Mouse (Mus musculus): ENCODE results near the gene Sult4a1. TPM values are rescaled to one million over a fixed set of nuclear protein-coding genes. Genes with fewer than 3 reads are reported as not detected.
A peak's percentile ranks its signal among the peaks of the same experiment; 100 is the strongest.

Sult4a1 gene
- polyA plus RNA-seq, 1 experiment from 2014 or later = 14.8 TPM

- Histone ChIP-seq H3K27ac (no peak overlapping the region), H3K36me3 (no peaks in the 10 kb centered on the region), H3K9me3 (no peaks in the 10 kb centered on the region), H3K27me3 (ENCODE audit: insufficient read depth, poor library complexity, severe bottlenecking) (no peaks in the 10 kb centered on the region), H3K4me1 (replicated peaks) (peaks cover 9% of the 10 kb centered on the region), H3K4me3 (no peak overlapping the region)
- DNase-seq (ENCODE audit: low spot score) = peak; percentile 40
- WGBS = 42% methylated on average over 12 of the region's 12 CpGs
These were observed 19.2 kb downstream of the Sult4a1 start for GRCm38 (mm10) chr15:84086364-84086763.

DNA sequence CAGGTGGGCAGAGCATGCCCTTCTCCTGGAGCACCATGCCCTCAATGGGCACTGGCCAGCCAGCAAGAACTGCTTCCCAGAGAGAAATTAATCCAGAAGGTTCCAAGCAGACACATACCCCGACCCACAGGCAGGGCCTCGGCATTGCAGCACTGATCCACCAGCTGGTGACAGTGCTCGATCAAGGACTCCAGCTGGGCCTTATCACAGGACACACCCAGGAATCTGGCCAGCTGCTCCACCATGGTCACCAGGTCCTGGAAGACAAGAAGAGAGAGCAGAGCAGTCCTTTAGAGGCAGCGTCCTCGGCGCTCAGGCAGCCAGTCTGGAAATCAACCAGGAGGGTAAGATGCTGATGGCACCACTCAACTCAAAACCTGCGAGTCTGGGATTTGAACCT lies 25.5 kb downstream of the Sult4a1 start:
- H3K27ac ChIP-seq = no peak overlapping the region
- H3K4me3 ChIP-seq = no peak overlapping the region
- peaks cover 10% of the 10 kb centered on the region for H3K4me1 ChIP-seq (replicated peaks)
- H3K27me3 ChIP-seq (ENCODE audit: insufficient read depth, poor library complexity, severe bottlenecking) = peaks cover 15% of the 10 kb centered on the region
- H3K36me3 ChIP-seq = no peaks in the 10 kb centered on the region
- H3K9me3 ChIP-seq = no peaks in the 10 kb centered on the region
- no peak for DNase-seq (ENCODE audit: low spot score)
- WGBS = 77% methylated on average over 7 of the region's 7 CpGs

DNA sequence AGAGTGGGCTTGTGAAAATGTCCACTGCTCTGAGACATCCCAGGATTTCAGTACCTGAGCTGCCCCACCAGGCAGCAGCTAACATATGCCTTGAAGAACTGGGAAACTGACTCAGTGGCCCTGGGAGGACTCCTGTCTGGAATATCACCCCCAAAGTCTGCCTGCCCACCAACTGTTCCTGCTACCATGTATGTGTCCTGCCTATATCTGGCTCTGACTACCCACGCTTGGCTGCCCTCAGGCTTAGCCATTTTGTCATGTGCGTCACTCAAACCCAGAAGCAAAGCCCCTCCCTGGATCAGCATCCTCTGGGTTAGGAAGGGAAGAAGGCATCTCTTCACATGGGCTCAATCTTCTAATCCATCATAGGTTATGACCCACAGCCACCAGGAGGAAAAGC lies 26.0 kb downstream of the Sult4a1 start:
- Histone ChIP-seq H3K27me3 (ENCODE audit: insufficient read depth, poor library complexity, severe bottlenecking) (peaks cover 20% of the 10 kb centered on the region), H3K4me3 (no peak overlapping the region), H3K27ac (no peak overlapping the region), H3K9me3 (no peaks in the 10 kb centered on the region), H3K4me1 (replicated peaks) (peaks cover 14% of the 10 kb centered on the region), H3K36me3 (no peaks in the 10 kb centered on the region)
- DNase-seq (ENCODE audit: low spot score) = no peak
- 87% methylated on average over 2 of the region's 2 CpGs for WGBS

- Histone ChIP-seq H3K4me1 (replicated peaks) (peaks cover 23% of the 10 kb centered on the region), H3K9me3 (no peaks in the 10 kb centered on the region), H3K27ac (no peak overlapping the region), H3K4me3 (no peak overlapping the region), H3K36me3 (no peaks in the 10 kb centered on the region), H3K27me3 (ENCODE audit: insufficient read depth, poor library complexity, severe bottlenecking) (peaks cover 21% of the 10 kb centered on the region)
- 84% methylated on average over 13 of the region's 13 CpGs for WGBS
- DNase-seq (ENCODE audit: low spot score) = no peak
These were observed 26.9 kb downstream of the Sult4a1 start for GRCm38 (mm10) chr15:84078667-84079066.

- Histone ChIP-seq H3K36me3 (no peaks in the 10 kb centered on the region), H3K27me3 (ENCODE audit: insufficient read depth, poor library complexity, severe bottlenecking) (peaks cover 36% of the 10 kb centered on the region), H3K27ac (no peak overlapping the region), H3K4me3 (no peak overlapping the region), H3K9me3 (no peaks in the 10 kb centered on the region), H3K4me1 (replicated peaks) (peaks cover 37% of the 10 kb centered on the region)
- DNase-seq (ENCODE audit: low spot score) = peak; percentile 20
- 59% methylated on average over 17 of the region's 17 CpGs for WGBS
These were observed 28.4 kb downstream of the Sult4a1 start for GRCm38 (mm10) chr15:84077151-84077550.

GRCm38 (mm10) chr15:84074705-84075185 lies 30.8 kb downstream of the Sult4a1 start:
- Histone ChIP-seq H3K27me3 (ENCODE audit: insufficient read depth, poor library complexity, severe bottlenecking) (peaks cover 59% of the 10 kb centered on the region), H3K4me1 (replicated peaks) (peaks cover 44% of the 10 kb centered on the region), H3K36me3 (no peaks in the 10 kb centered on the region), H3K4me3 (peak overlapping the region; percentile 38), H3K27ac (peak overlapping the region; percentile 62; the same call in 1 of the 2 replicates), H3K9me3 (no peaks in the 10 kb centered on the region)
- peak; percentile 42 for DNase-seq (ENCODE audit: low spot score)
- 16% methylated on average over 17 of the region's 17 CpGs for WGBS

- H3K27me3 ChIP-seq (ENCODE audit: insufficient read depth, poor library complexity, severe bottlenecking) = peaks cover 65% of the 10 kb centered on the region
- peak overlapping the region; percentile 38 for H3K4me3 ChIP-seq
- H3K36me3 ChIP-seq = no peaks in the 10 kb centered on the region
- H3K4me1 ChIP-seq (replicated peaks) = peaks cover 51% of the 10 kb centered on the region
- H3K27ac ChIP-seq = peak overlapping the region; percentile 62
- H3K9me3 ChIP-seq = no peaks in the 10 kb centered on the region
- 8% methylated on average over 15 of the region's 15 CpGs for WGBS
- peak; percentile 83 for DNase-seq (ENCODE audit: low spot score)
These were observed 31.4 kb downstream of the Sult4a1 start for GRCm38 (mm10) chr15:84073911-84074704.

DNA sequence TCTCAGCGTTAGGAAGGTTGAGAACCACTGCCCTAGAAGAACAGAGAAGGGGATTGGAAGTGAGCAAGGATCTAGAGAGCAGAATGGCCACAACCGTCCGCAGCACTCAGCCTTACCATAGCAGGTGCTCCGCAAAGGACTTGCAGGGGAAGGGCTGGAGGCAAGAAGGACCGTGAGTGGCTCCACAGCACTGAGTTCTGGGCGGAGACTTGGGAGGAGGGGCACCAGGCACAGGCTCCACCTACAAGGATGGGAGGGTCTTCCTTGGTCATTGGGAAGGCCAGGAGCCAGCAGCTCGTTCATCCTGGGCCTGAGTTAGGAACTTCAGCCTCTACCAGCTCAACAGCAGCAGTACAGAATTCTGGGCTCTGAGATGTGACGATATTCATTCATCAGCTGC lies 32.5 kb downstream of the Sult4a1 start:
- Histone ChIP-seq H3K4me1 (replicated peaks) (peaks cover 55% of the 10 kb centered on the region), H3K9me3 (no peaks in the 10 kb centered on the region), H3K36me3 (no peaks in the 10 kb centered on the region), H3K27me3 (ENCODE audit: insufficient read depth, poor library complexity, severe bottlenecking) (peaks cover 76% of the 10 kb centered on the region), H3K27ac (no peak overlapping the region), H3K4me3 (no peak overlapping the region)
- no peak for DNase-seq (ENCODE audit: low spot score)
- 18% methylated on average over 8 of the region's 8 CpGs for WGBS

GRCm38 (mm10) chr15:84072226-84072625 lies 33.3 kb downstream of the Sult4a1 start:
- 32% methylated on average over 7 of the region's 7 CpGs for WGBS
- no peak overlapping the region for H3K27ac ChIP-seq
- no peaks in the 10 kb centered on the region for H3K9me3 ChIP-seq
- H3K4me1 ChIP-seq (replicated peaks) = peaks cover 54% of the 10 kb centered on the region
- DNase-seq (ENCODE audit: low spot score) = peak; percentile 76
- H3K4me3 ChIP-seq = no peak overlapping the region
- H3K36me3 ChIP-seq = no peaks in the 10 kb centered on the region
- H3K27me3 ChIP-seq (ENCODE audit: insufficient read depth, poor library complexity, severe bottlenecking) = peaks cover 84% of the 10 kb centered on the region

- H3K36me3 ChIP-seq = no peaks in the 10 kb centered on the region
- H3K4me1 ChIP-seq (replicated peaks) = peaks cover 47% of the 10 kb centered on the region
- 0 out of 2 replicates have a peak, but pooled peaks cover 4% of the 10 kb centered on the region for H3K9me3 ChIP-seq
- WGBS = 4% methylated on average over 13 of the region's 13 CpGs
- no peak overlapping the region for H3K27ac ChIP-seq
- DNase-seq (ENCODE audit: low spot score) = no peak
- H3K4me3 ChIP-seq = peak overlapping the region; percentile 20; the same call in 1 of the 2 replicates
- H3K27me3 ChIP-seq (ENCODE audit: insufficient read depth, poor library complexity, severe bottlenecking) = peaks cover 81% of the 10 kb centered on the region
These were observed 35.4 kb downstream of the Sult4a1 start for GRCm38 (mm10) chr15:84070116-84070676.

- no peak overlapping the region for H3K27ac ChIP-seq
- 10% methylated on average over 16 of the region's 16 CpGs for WGBS
- H3K36me3 ChIP-seq = no peaks in the 10 kb centered on the region
- peaks cover 47% of the 10 kb centered on the region for H3K4me1 ChIP-seq (replicated peaks)
- H3K9me3 ChIP-seq = 0 out of 2 replicates have a peak, but pooled peaks cover 4% of the 10 kb centered on the region
- H3K4me3 ChIP-seq = peak overlapping the region; percentile 20; the same call in 1 of the 2 replicates
- DNase-seq (ENCODE audit: low spot score) = no peak
- peaks cover 75% of the 10 kb centered on the region for H3K27me3 ChIP-seq (ENCODE audit: insufficient read depth, poor library complexity, severe bottlenecking)
These were observed 36.0 kb downstream of the Sult4a1 start for GRCm38 (mm10) chr15:84069455-84070050.

GRCm38 (mm10) chr15:84065701-84066100 lies 39.9 kb downstream of the Sult4a1 start:
- no peak overlapping the region for H3K27ac ChIP-seq
- no peak for DNase-seq (ENCODE audit: low spot score)
- H3K4me1 ChIP-seq (replicated peaks) = peaks cover 23% of the 10 kb centered on the region
- H3K9me3 ChIP-seq = 0 out of 2 replicates have a peak, but pooled peaks cover 4% of the 10 kb centered on the region
- H3K4me3 ChIP-seq = no peak overlapping the region
- peaks cover 45% of the 10 kb centered on the region for H3K27me3 ChIP-seq (ENCODE audit: insufficient read depth, poor library complexity, severe bottlenecking)
- 64% methylated on average over 4 of the region's 4 CpGs for WGBS
- H3K36me3 ChIP-seq = no peaks in the 10 kb centered on the region

DNA sequence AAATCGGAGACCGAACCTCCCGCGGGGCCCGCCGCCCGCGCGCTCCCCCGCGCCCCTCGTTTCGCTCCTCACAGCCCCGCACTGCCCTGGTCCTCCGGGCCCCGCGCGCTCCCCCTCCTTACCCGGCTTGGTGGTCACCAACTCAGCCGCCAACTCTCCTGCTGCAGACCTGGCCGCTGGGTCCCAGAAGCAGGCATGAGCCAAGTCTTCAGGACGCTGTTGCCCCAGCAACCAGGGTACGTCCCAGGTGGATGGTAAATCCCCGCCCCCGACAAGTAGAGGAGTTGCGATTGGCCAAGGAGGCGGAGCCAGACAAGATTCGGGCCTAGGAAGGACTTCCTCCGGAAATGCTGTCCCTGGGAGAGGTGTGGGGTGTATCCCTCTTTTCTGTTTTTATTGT lies 40.4 kb downstream of the Sult4a1 start, which contains the start of gene Efcab6:
Gene Efcab6 (minus strand): TSS at position 240 of the 400 bp plus-strand sequence.
- peaks cover 40% of the 10 kb centered on the region for H3K27me3 ChIP-seq (ENCODE audit: insufficient read depth, poor library complexity, severe bottlenecking)
- H3K36me3 ChIP-seq = no peaks in the 10 kb centered on the region
- H3K4me1 ChIP-seq (replicated peaks) = peaks cover 20% of the 10 kb centered on the region
- peak within 1 kb of the TSS; percentile 50 for H3K4me3 ChIP-seq
- H3K9me3 ChIP-seq = 0 out of 2 replicates have a peak, but pooled peaks cover 4% of the 10 kb centered on the region
- no peak within 1 kb of the TSS for H3K27ac ChIP-seq
- peak; percentile 66 for DNase-seq (ENCODE audit: low spot score)
- 2% methylated on average over 29 of the region's 29 CpGs for WGBS

Data from hindbrain, embryonic 10.5 days (tissue).